Mouse (Mus musculus): ENCODE data around the gene Vmn1r208. TPM values are rescaled to one million over a fixed set of nuclear protein-coding genes. Genes with fewer than 3 reads are reported as not detected.
"Not testable (repeated sequence)": the region's sequence is repeated elsewhere in the genome, so short reads cannot be mapped to it uniquely, and the experiment has no call there.

The Vmn1r208 gene
- not detected in 2 replicates for polyA plus RNA-seq (2012; rRNA removed)

- H3K36me3 ChIP-seq (ENCODE audit: control insufficient read depth, insufficient read depth, low read length); DNase-seq (ENCODE audit: low read depth in 1 of 2, low spot score in 2 of 2); H3K4me1 ChIP-seq (ENCODE audit: control insufficient read depth, insufficient read depth, insufficient read length); H3K4me3 ChIP-seq (ENCODE audit: extremely low read depth, insufficient read depth, insufficient read length); H3K27me3 ChIP-seq (ENCODE audit: control insufficient read depth, insufficient read depth, low read length); H3K27ac ChIP-seq (ENCODE audit: insufficient read depth, low read length): not testable (repeated sequence)
- WGBS, result no CpG with 5 or more reads among the region's 7 CpGs
Observed at GRCm38 (mm10) chr13:22777300-22777699, at the start of gene Vmn1r208. Gene Vmn1r208, minus strand, starts transcription at chr13:22777400.

GRCm38 (mm10) chr13:22821601-22822000 is 44.4 kb upstream of the Vmn1r208 start:
- H3K4me3 ChIP-seq (ENCODE audit: extremely low read depth, insufficient read depth, insufficient read length); H3K4me1 ChIP-seq (ENCODE audit: control insufficient read depth, insufficient read depth, insufficient read length); H3K36me3 ChIP-seq (ENCODE audit: control insufficient read depth, insufficient read depth, low read length); DNase-seq (ENCODE audit: low read depth in 1 of 2, low spot score in 2 of 2); H3K27me3 ChIP-seq (ENCODE audit: control insufficient read depth, insufficient read depth, low read length); H3K27ac ChIP-seq (ENCODE audit: insufficient read depth, low read length): not testable (repeated sequence)
- 96% methylated on average over 1 of the region's 1 CpGs for WGBS

GRCm38 (mm10) chr13:22809582-22809981 is 32.4 kb upstream of the Vmn1r208 start, which contains the start of gene Vmn1r209:
Gene Vmn1r209, minus strand, starts transcription at chr13:22809682.
- not testable (repeated sequence) for H3K27me3 ChIP-seq (ENCODE audit: control insufficient read depth, insufficient read depth, low read length); H3K27ac ChIP-seq (ENCODE audit: insufficient read depth, low read length); H3K4me1 ChIP-seq (ENCODE audit: control insufficient read depth, insufficient read depth, insufficient read length); H3K36me3 ChIP-seq (ENCODE audit: control insufficient read depth, insufficient read depth, low read length); H3K4me3 ChIP-seq (ENCODE audit: extremely low read depth, insufficient read depth, insufficient read length); DNase-seq (ENCODE audit: low read depth in 1 of 2, low spot score in 2 of 2)

- DNase-seq (ENCODE audit: low read depth in 1 of 2, low spot score in 2 of 2); H3K27ac ChIP-seq (ENCODE audit: insufficient read depth, low read length); H3K4me3 ChIP-seq (ENCODE audit: extremely low read depth, insufficient read depth, insufficient read length); H3K4me1 ChIP-seq (ENCODE audit: control insufficient read depth, insufficient read depth, insufficient read length); H3K36me3 ChIP-seq (ENCODE audit: control insufficient read depth, insufficient read depth, low read length); H3K27me3 ChIP-seq (ENCODE audit: control insufficient read depth, insufficient read depth, low read length): not testable (repeated sequence)
- WGBS, result 74% methylated on average over 3 of the region's 3 CpGs
Observed at GRCm38 (mm10) chr13:22788096-22788495, 10.9 kb upstream of the Vmn1r208 start.

- not testable (repeated sequence) for H3K36me3 ChIP-seq (ENCODE audit: control insufficient read depth, insufficient read depth, low read length); H3K4me1 ChIP-seq (ENCODE audit: control insufficient read depth, insufficient read depth, insufficient read length); H3K4me3 ChIP-seq (ENCODE audit: extremely low read depth, insufficient read depth, insufficient read length)
Observed at GRCm38 (mm10) chr13:22784159-22784558, 7.0 kb upstream of the Vmn1r208 start.

GRCm38 (mm10) chr13:22771592-22771991 is 5.6 kb downstream of the Vmn1r208 start:
- H3K36me3 ChIP-seq (ENCODE audit: control insufficient read depth, insufficient read depth, low read length); DNase-seq (ENCODE audit: low read depth in 1 of 2, low spot score in 2 of 2); H3K27me3 ChIP-seq (ENCODE audit: control insufficient read depth, insufficient read depth, low read length); H3K4me1 ChIP-seq (ENCODE audit: control insufficient read depth, insufficient read depth, insufficient read length); H3K4me3 ChIP-seq (ENCODE audit: extremely low read depth, insufficient read depth, insufficient read length); H3K27ac ChIP-seq (ENCODE audit: insufficient read depth, low read length): not testable (repeated sequence)
- 77% methylated on average over 1 of the region's 2 CpGs for WGBS

More at GRCm38 (mm10) chr13:22784159-22784558, 7.0 kb upstream of the Vmn1r208 start:
- not testable (repeated sequence) for DNase-seq (ENCODE audit: low read depth in 1 of 2, low spot score in 2 of 2); H3K27me3 ChIP-seq (ENCODE audit: control insufficient read depth, insufficient read depth, low read length); H3K27ac ChIP-seq (ENCODE audit: insufficient read depth, low read length)

GRCm38 (mm10) chr13:22747524-22747923 is 29.7 kb downstream of the Vmn1r208 start:
- TF ChIP-seq POLR2A (IDR thresholded peaks at IDR 0.05; ENCODE audit: low read depth, low read length) (no peak), CTCF (IDR thresholded peaks at IDR 0.05; ENCODE audit: extremely low read depth, insufficient read depth, insufficient read length, insufficient replicate concordance) (no peak)
- H3K36me3 ChIP-seq (ENCODE audit: control insufficient read depth, insufficient read depth, low read length), result no peaks in the 10 kb centered on the region
- DNase-seq (ENCODE audit: low read depth in 1 of 2, low spot score in 2 of 2), result no peak
- no peaks in the 10 kb centered on the region for H3K27me3 ChIP-seq (ENCODE audit: control insufficient read depth, insufficient read depth, low read length)
- no peak overlapping the region for H3K27ac ChIP-seq (ENCODE audit: insufficient read depth, low read length)
- no peak overlapping the region for H3K4me3 ChIP-seq (ENCODE audit: extremely low read depth, insufficient read depth, insufficient read length)
- no peaks in the 10 kb centered on the region for H3K4me1 ChIP-seq (ENCODE audit: control insufficient read depth, insufficient read depth, insufficient read length)

GRCm38 (mm10) chr13:22729529-22729928 is 47.7 kb downstream of the Vmn1r208 start, which contains the start of gene Vmn1r207-ps:
Gene Vmn1r207-ps, minus strand, starts transcription at chr13:22729629.
- not testable (repeated sequence) for H3K4me3 ChIP-seq (ENCODE audit: extremely low read depth, insufficient read depth, insufficient read length); DNase-seq (ENCODE audit: low read depth in 1 of 2, low spot score in 2 of 2); H3K27me3 ChIP-seq (ENCODE audit: control insufficient read depth, insufficient read depth, low read length); H3K27ac ChIP-seq (ENCODE audit: insufficient read depth, low read length); H3K36me3 ChIP-seq (ENCODE audit: control insufficient read depth, insufficient read depth, low read length); H3K4me1 ChIP-seq (ENCODE audit: control insufficient read depth, insufficient read depth, insufficient read length)

Other genes starting within 250 kb of the Vmn1r208 start
- gene Vmn1r204, start 224.2 kb downstream of the Vmn1r208 start, polyA plus RNA-seq (2012; rRNA removed), result not detected in 2 replicates
- not detected in 2 replicates for gene Vmn1r205, start 184.4 kb downstream of the Vmn1r208 start, polyA plus RNA-seq (2012; rRNA removed)
- not detected in 2 replicates for gene Vmn1r206, start 153.1 kb downstream of the Vmn1r208 start, polyA plus RNA-seq (2012; rRNA removed)
- gene Vmn1r207-ps, start 47.8 kb downstream of the Vmn1r208 start, polyA plus RNA-seq (2012; rRNA removed), result not detected in 2 replicates
- gene Vmn1r209, start 32.3 kb upstream of the Vmn1r208 start, polyA plus RNA-seq (2012; rRNA removed), result not detected in 2 replicates
- not detected in 2 replicates for gene Vmn1r210, start 53.9 kb upstream of the Vmn1r208 start, polyA plus RNA-seq (2012; rRNA removed)
- not detected in 2 replicates for gene Vmn1r211, start 80.2 kb upstream of the Vmn1r208 start, polyA plus RNA-seq (2012; rRNA removed)
- not detected in 2 replicates for gene Vmn1r212, start 106.8 kb upstream of the Vmn1r208 start, polyA plus RNA-seq (2012; rRNA removed)
- not detected in 2 replicates for gene Vmn1r213, start 230.3 kb upstream of the Vmn1r208 start, polyA plus RNA-seq (2012; rRNA removed)